Mouse (Mus musculus) G1E (cell line): Measurements from ENCODE around the gene Sidt1. TPM values are rescaled to one million over a fixed set of nuclear protein-coding genes. Genes with fewer than 3 reads are reported as not detected.

Source experiments
- ATAC-seq: 2 replicates; pipeline ENCODE4 v1.8.0; 2016; ENCODE audit warnings: mild to moderate bottlenecking; ENCODE audit not compliant: insufficient number of reproducible peaks, poor library complexity, low FRiP score, severe bottlenecking; ENCODE audit errors: extremely low read depth
- DNase-seq: peaks from one replicate; pipeline ENCODE4 v3.0.0; 2012; ENCODE audit warnings: low spot score
- H3K27me3 ChIP-seq: 2 replicates; pipeline ENCODE4 v1.6.1; 2012; ENCODE audit warnings: mild to moderate bottlenecking, low read length, inconsistent platforms; ENCODE audit not compliant: insufficient read depth
- H3K36me3 ChIP-seq: replicated peaks from 2 replicates; pipeline ENCODE3; 2012; ENCODE audit warnings: mild to moderate bottlenecking, inconsistent platforms
- H3K4me1 ChIP-seq: 2 replicates; pipeline ENCODE4 v1.6.1; 2012; ENCODE audit warnings: low read depth, low read length, inconsistent platforms, mixed read lengths; ENCODE audit not compliant: insufficient read depth
- H3K4me3 ChIP-seq: 2 replicates; pipeline ENCODE4 v1.5.1; 2012; ENCODE audit warnings: low read depth, mild to moderate bottlenecking, inconsistent platforms, low read length, moderate library complexity, mixed read lengths
- H3K9me3 ChIP-seq: replicated peaks from 2 replicates; pipeline ENCODE4 v1.6.1; 2012; ENCODE audit warnings: inconsistent platforms
- CTCF ChIP-seq: IDR thresholded peaks from 2 replicates; pipeline ENCODE4 v1.5.1; 2012; ENCODE audit warnings: low read depth, low read length, inconsistent platforms, mixed read lengths
- GATA1 ChIP-seq: IDR thresholded peaks from 2 replicates; pipeline ENCODE4 v1.6.1; 2012; ENCODE audit warnings: borderline replicate concordance, low read length, inconsistent platforms, mixed read lengths
- GATA2 ChIP-seq: IDR thresholded peaks from 2 replicates; pipeline ENCODE4 v1.6.1; 2012; ENCODE audit warnings: low read depth, low read length, inconsistent platforms, borderline replicate concordance
- POLR2AphosphoS5 ChIP-seq: IDR thresholded peaks from 2 replicates; pipeline ENCODE4 v1.6.1; 2012; ENCODE audit warnings: low read depth, low read length, inconsistent platforms; ENCODE audit not compliant: insufficient replicate concordance
- TAL1 ChIP-seq: conservative IDR thresholded peaks from 2 replicates; pipeline ENCODE4 v1.6.1; 2012; ENCODE audit warnings: low read depth, low read length, inconsistent platforms, mixed read lengths
- polyA plus RNA-seq: library from polyadenylated mRNA; stranded (reverse); fragments of >175 nt; gene quantifications from 2 replicates; pipeline ENCODE4 v1.2.3, GENCODE M21; 2012
- total RNA-seq, 2 experiments: library from RNA; stranded (forward) in 1 of 2; stranded (reverse) in 1 of 2; fragments of 200-1000 nt in 1 of 2; fragments of >200 nt in 1 of 2; fragmentation: Nextera tagmentation in 1 of 2; gene quantifications; 2 replicates each; pipeline ENCODE4 v1.2.3; 2014 to 2017

Sidt1 gene
- total and polyA plus RNA-seq, 3 experiments, result 1.1 TPM; not detected in 2

- no peaks in the 10 kb centered on the region for H3K36me3 ChIP-seq
- no peak for ATAC-seq
- H3K4me1 ChIP-seq, result peaks cover 4% of the 10 kb centered on the region; the same call in 1 of the 2 replicates
- peak overlapping the region; percentile 32; the same call in 1 of the 2 replicates for H3K4me3 ChIP-seq
- no peak for TF ChIP-seq CTCF
- TF ChIP-seq TAL1, result no peak
- peaks cover 12% of the 10 kb centered on the region; the same call in 1 of the 2 replicates for H3K27me3 ChIP-seq
- no peak for DNase-seq
- no peaks in the 10 kb centered on the region; the same call in 1 of the 2 replicates for H3K9me3 ChIP-seq
Observed at GRCm38 (mm10) chr16:44331995-44332860, 768 bp downstream of the Sidt1 start.

- no peak for DNase-seq
- H3K9me3 ChIP-seq, result no peaks in the 10 kb centered on the region; the same call in 1 of the 2 replicates
- no peaks in the 10 kb centered on the region for H3K36me3 ChIP-seq
- TF ChIP-seq GATA2 (no peak), TAL1 (no peak), POLR2AphosphoS5 (no peak), CTCF (no peak), GATA1 (no peak)
- no peak overlapping the region for H3K4me3 ChIP-seq
- H3K4me1 ChIP-seq, result peaks cover 4% of the 10 kb centered on the region; the same call in 1 of the 2 replicates
- no peak for ATAC-seq
- H3K27me3 ChIP-seq, result peaks cover 12% of the 10 kb centered on the region; the same call in 1 of the 2 replicates
Observed at GRCm38 (mm10) chr16:44331671-44331994, 1.4 kb downstream of the Sidt1 start.

GRCm38 (mm10) chr16:44331154-44331553, 1.8 kb downstream of the Sidt1 start:
- ATAC-seq (no peak), DNase-seq (no peak)
- TF ChIP-seq TAL1 (no peak), POLR2AphosphoS5 (no peak), GATA2 (no peak), CTCF (no peak), GATA1 (no peak)
- no peak overlapping the region for H3K4me3 ChIP-seq
- H3K27me3 ChIP-seq, result peaks cover 12% of the 10 kb centered on the region; the same call in 1 of the 2 replicates
- no peaks in the 10 kb centered on the region for H3K36me3 ChIP-seq
- H3K9me3 ChIP-seq, result no peaks in the 10 kb centered on the region; the same call in 1 of the 2 replicates
- H3K4me1 ChIP-seq, result peaks cover 4% of the 10 kb centered on the region; the same call in 1 of the 2 replicates

GRCm38 (mm10) chr16:44330657-44331056, 2.3 kb downstream of the Sidt1 start:
- Histone ChIP-seq H3K4me3 (no peak overlapping the region), H3K36me3 (no peaks in the 10 kb centered on the region), H3K27me3 (peaks cover 12% of the 10 kb centered on the region; the same call in 1 of the 2 replicates), H3K4me1 (peaks cover 4% of the 10 kb centered on the region; the same call in 1 of the 2 replicates), H3K9me3 (no peaks in the 10 kb centered on the region; the same call in 1 of the 2 replicates)
- no peak for DNase-seq
- TF ChIP-seq GATA2 (no peak), TAL1 (no peak), CTCF (no peak), GATA1 (no peak), POLR2AphosphoS5 (no peak)
- ATAC-seq, result no peak

GRCm38 (mm10) chr16:44328644-44329043, 4.4 kb downstream of the Sidt1 start:
- no peak overlapping the region for H3K4me3 ChIP-seq
- H3K9me3 ChIP-seq, result no peaks in the 10 kb centered on the region; the same call in 1 of the 2 replicates
- H3K4me1 ChIP-seq, result peaks cover 4% of the 10 kb centered on the region; the same call in 1 of the 2 replicates
- no peak for DNase-seq
- no peak for TF ChIP-seq CTCF
- no peak for TF ChIP-seq POLR2AphosphoS5
- no peak for TF ChIP-seq GATA2
- H3K27me3 ChIP-seq, result peaks cover 13% of the 10 kb centered on the region; the same call in 1 of the 2 replicates
- H3K36me3 ChIP-seq, result no peaks in the 10 kb centered on the region
- no peak for ATAC-seq

GRCm38 (mm10) chr16:44320232-44320631, 12.8 kb downstream of the Sidt1 start:
- TF ChIP-seq POLR2AphosphoS5 (no peak), GATA2 (no peak), CTCF (no peak), GATA1 (no peak), TAL1 (no peak)
- H3K36me3 ChIP-seq, result no peaks in the 10 kb centered on the region
- H3K9me3 ChIP-seq, result no peaks in the 10 kb centered on the region
- H3K27me3 ChIP-seq, result peaks cover 10% of the 10 kb centered on the region; the same call in 1 of the 2 replicates
- no peak overlapping the region for H3K4me3 ChIP-seq
- no peak for ATAC-seq
- no peak for DNase-seq
- H3K4me1 ChIP-seq, result no peaks in the 10 kb centered on the region
